Mouse (Mus musculus) kidney, adult 2 months (tissue): ENCODE measurements at regions not wholly inside any gene's neighbourhood (a gene's known extent, or its start where the extent isn't known, plus 50 kb on each side); places are given as distances from the start of the nearest gene placed in this dataset.

Source experiments
- DNase-seq: peaks from one replicate; pipeline ENCODE4 v3.0.0; 2021
- H3K27ac ChIP-seq: fragments of 200-500 bp; 2 replicates; pipeline ENCODE4 v1.5.1; 2012; ENCODE audit warnings: low read depth, low read length, control low read depth, inconsistent platforms; ENCODE audit not compliant: insufficient read depth
- H3K27me3 ChIP-seq: fragments of 200-500 bp; replicated peaks from 2 replicates; pipeline ENCODE4 v1.6.1; 2012; ENCODE audit warnings: mild to moderate bottlenecking, moderate library complexity, low read length, inconsistent platforms; ENCODE audit not compliant: control insufficient read depth, insufficient read depth
- H3K36me3 ChIP-seq: fragments of 200-500 bp; 2 replicates; pipeline ENCODE4 v1.6.1; 2012; ENCODE audit warnings: mild to moderate bottlenecking, moderate library complexity, low read length, inconsistent platforms; ENCODE audit not compliant: control insufficient read depth, insufficient read depth
- H3K4me1 ChIP-seq: fragments of 200-500 bp; 2 replicates; pipeline ENCODE4 v1.6.1; 2011; ENCODE audit warnings: low read length; ENCODE audit not compliant: control insufficient read depth, insufficient read depth
- H3K4me3 ChIP-seq: fragments of 200-500 bp; 2 replicates; pipeline ENCODE4 v1.5.1; 2011; ENCODE audit warnings: mild to moderate bottlenecking, low read depth, low read length, control low read depth; ENCODE audit not compliant: insufficient read depth
- CTCF ChIP-seq: fragments of 200-500 bp; conservative IDR thresholded peaks from 2 replicates; pipeline ENCODE4 v1.5.1; 2011; ENCODE audit warnings: low read depth, mild to moderate bottlenecking, control low read depth, low read length, moderate library complexity, mixed read lengths; ENCODE audit not compliant: insufficient read depth, insufficient read length
- POLR2A ChIP-seq: fragments of 200-500 bp; IDR thresholded peaks from one replicate; pipeline ENCODE4 v1.6.1; 2011; ENCODE audit warnings: low read depth, low read length, control low read depth
- WGBS: fragments of 180-500 bp; shearing (Covaris S2); methylation state at CpG from one replicate; pipeline ENCODE4 v1.1.7; 2018; 5-methylcytosine and 5-hydroxymethylcytosine counted together

- no peaks in the 10 kb centered on the region for H3K36me3 ChIP-seq
- no peak for DNase-seq
- 78% methylated on average over 6 of the region's 6 CpGs for WGBS
- H3K4me3 ChIP-seq, result no peak overlapping the region
- H3K27me3 ChIP-seq, result no peaks in the 10 kb centered on the region
- H3K4me1 ChIP-seq, result no peaks in the 10 kb centered on the region
- H3K27ac ChIP-seq, result no peak overlapping the region
- TF ChIP-seq POLR2A (no peak), CTCF (no peak)
Measured at GRCm38 (mm10) chr4:105992581-105993127, 203.0 kb downstream of the Gm12728 start.

GRCm38 (mm10) chr4:105994390-105994798 lies 204.7 kb downstream of the Gm12728 start:
- 54% methylated on average over 14 of the region's 14 CpGs for WGBS

GRCm38 (mm10) chr4:105996060-105996459 lies 206.4 kb downstream of the Gm12728 start:
- Histone ChIP-seq H3K27me3 (no peaks in the 10 kb centered on the region), H3K27ac (no peak overlapping the region), H3K4me1 (no peaks in the 10 kb centered on the region), H3K4me3 (no peak overlapping the region), H3K36me3 (no peaks in the 10 kb centered on the region)
- no peak for DNase-seq
- 84% methylated on average over 4 of the region's 4 CpGs for WGBS
- no peak for TF ChIP-seq POLR2A
- TF ChIP-seq CTCF, result no peak

More at GRCm38 (mm10) chr4:105994390-105994798, 204.7 kb downstream of the Gm12728 start:
- Histone ChIP-seq H3K4me1 (no peaks in the 10 kb centered on the region), H3K27ac (no peak overlapping the region), H3K36me3 (no peaks in the 10 kb centered on the region), H3K27me3 (no peaks in the 10 kb centered on the region), H3K4me3 (no peak overlapping the region)
- no peak for DNase-seq
- TF ChIP-seq CTCF (no peak), POLR2A (no peak)

GRCm38 (mm10) chr4:105996893-105997630 lies 207.4 kb downstream of the Gm12728 start:
- DNase-seq, result no peak
- no peaks in the 10 kb centered on the region for H3K27me3 ChIP-seq
- WGBS, result 90% methylated on average over 3 of the region's 3 CpGs
- no peaks in the 10 kb centered on the region for H3K4me1 ChIP-seq
- no peak for TF ChIP-seq POLR2A
- no peak for TF ChIP-seq CTCF
- H3K27ac ChIP-seq, result no peak overlapping the region
- H3K4me3 ChIP-seq, result no peak overlapping the region
- H3K36me3 ChIP-seq, result no peaks in the 10 kb centered on the region

DNA sequence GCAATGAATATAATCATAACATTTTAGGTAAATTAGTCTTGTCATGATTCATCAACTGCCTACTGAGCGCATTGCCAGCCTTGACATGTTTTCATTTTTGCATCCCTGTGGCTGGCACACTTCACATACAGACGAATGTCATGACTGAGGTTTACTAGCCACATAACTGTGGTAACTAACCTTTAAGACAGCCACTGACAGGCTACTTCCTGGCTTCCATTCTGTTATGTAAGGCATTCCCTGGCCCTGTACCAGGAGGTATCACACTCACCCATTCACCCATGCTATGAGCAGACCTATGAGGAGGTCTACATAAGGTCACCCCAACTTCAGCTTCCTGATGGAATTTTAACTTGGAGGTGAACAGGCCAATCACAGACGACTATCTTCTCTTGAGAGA lies 212.8 kb downstream of the Gm12728 start:
- Histone ChIP-seq H3K4me3 (no peak overlapping the region), H3K27ac (no peak overlapping the region), H3K4me1 (no peaks in the 10 kb centered on the region), H3K36me3 (no peaks in the 10 kb centered on the region), H3K27me3 (no peaks in the 10 kb centered on the region)
- no peak for DNase-seq
- TF ChIP-seq POLR2A (no peak), CTCF (no peak)
- 85% methylated on average over 3 of the region's 3 CpGs for WGBS

GRCm38 (mm10) chr4:106005936-106006335 lies 216.3 kb downstream of the Gm12728 start:
- TF ChIP-seq CTCF (no peak), POLR2A (no peak)
- DNase-seq, result no peak
- Histone ChIP-seq H3K4me1 (no peaks in the 10 kb centered on the region), H3K27ac (no peak overlapping the region), H3K27me3 (no peaks in the 10 kb centered on the region), H3K4me3 (no peak overlapping the region), H3K36me3 (no peaks in the 10 kb centered on the region)
- 87% methylated on average over 5 of the region's 5 CpGs for WGBS

DNA sequence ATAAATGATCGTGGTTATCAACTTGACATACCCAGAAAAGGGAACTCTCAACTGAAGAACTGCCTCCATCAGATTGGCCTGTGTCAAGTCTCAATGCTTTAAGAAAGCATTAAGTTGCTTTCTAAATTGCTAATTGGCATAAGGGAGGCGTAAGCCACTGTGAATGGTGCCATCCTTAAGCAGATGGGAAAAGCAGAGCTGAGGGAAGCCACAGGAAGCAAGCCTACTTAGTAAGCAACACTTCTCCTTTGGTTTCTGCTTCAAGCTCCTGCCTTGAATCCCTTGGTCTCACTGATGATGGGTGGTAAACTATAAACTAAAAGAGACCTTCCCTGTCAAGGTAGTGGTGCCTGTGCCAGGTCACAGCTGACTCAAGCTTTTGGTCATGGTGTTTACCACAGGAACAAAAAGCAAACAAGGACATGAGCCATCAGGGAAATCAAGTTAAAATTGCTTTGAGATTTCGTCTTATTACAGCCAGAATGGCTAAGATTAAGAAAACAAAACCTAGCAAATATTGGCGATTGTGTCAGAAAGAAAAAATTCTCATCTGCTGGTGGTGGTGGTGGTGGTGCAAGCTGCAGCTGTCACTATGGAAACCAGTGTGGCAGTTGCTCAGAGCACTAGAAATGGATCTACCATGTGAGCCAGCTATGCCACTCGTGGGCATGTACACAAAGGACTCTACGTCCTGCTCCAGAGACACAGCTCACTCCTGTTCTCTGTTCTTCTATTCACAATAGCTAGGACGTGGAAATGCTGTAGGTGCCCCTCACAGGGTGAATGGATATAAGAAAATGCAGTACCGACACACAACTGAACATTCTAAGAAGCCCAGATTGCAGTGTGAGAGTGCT lies 217.9 kb downstream of the Gm12728 start:
- Histone ChIP-seq H3K27ac (no peak overlapping the region), H3K27me3 (no peaks in the 10 kb centered on the region), H3K36me3 (no peaks in the 10 kb centered on the region), H3K4me1 (no peaks in the 10 kb centered on the region), H3K4me3 (no peak overlapping the region)
- 87% methylated on average over 8 of the region's 8 CpGs for WGBS
- no peak for DNase-seq
- TF ChIP-seq CTCF (no peak), POLR2A (no peak)
